Mouse (Mus musculus): ENCODE measurements around the gene Cntfr. TPM values are rescaled to one million over a fixed set of nuclear protein-coding genes. Genes with fewer than 3 reads are reported as not detected.

Cntfr gene
- total RNA-seq, 4 experiments from 2014 or later = 2.2 to 5.3 (median 4.9) TPM

GRCm38 (mm10) chr4:41615661-41616599 lies 81.0 kb downstream of the Cntfr start:
- no peak for DNase-seq (ENCODE audit: low spot score)

GRCm38 (mm10) chr4:41614156-41614555 lies 82.7 kb downstream of the Cntfr start:
- peak; percentile 82 for DNase-seq (ENCODE audit: low spot score)

- no peak for DNase-seq (ENCODE audit: low spot score)
These were observed 84.7 kb downstream of the Cntfr start for GRCm38 (mm10) chr4:41612166-41612565.

GRCm38 (mm10) chr4:41610594-41610980 lies 86.3 kb downstream of the Cntfr start:
- no peak for DNase-seq (ENCODE audit: low spot score)

- DNase-seq (ENCODE audit: low spot score) = no peak
These were observed 87.0 kb downstream of the Cntfr start for GRCm38 (mm10) chr4:41609681-41610593.

Other genes starting within 250 kb of the Cntfr start
- under 1 TPM; 0.22 to 0.63 (median 0.43) TPM for gene Kif24, start 232.2 kb downstream of the Cntfr start, total RNA-seq (2022)
- 10 to 100 TPM; 32.9 to 48.6 (median 39.2) TPM for gene Nudt2, start 231.9 kb downstream of the Cntfr start, total RNA-seq (2022)
- gene AI464131, start 194.0 kb downstream of the Cntfr start, total RNA-seq (2022) = 10 to 100 TPM; 12.6 to 16.0 (median 13.7) TPM
- gene 1110017D15Rik, start 179.8 kb downstream of the Cntfr start, total RNA-seq (2022) = under 1 TPM in 1 of 4 experiments, not detected in 3; 0.41 TPM
- gene Fam219a, start 127.6 kb downstream of the Cntfr start, total RNA-seq (2022) = 10 to 100 TPM; 12.3 to 16.5 (median 14.1) TPM
- gene Dnaic1, start 127.3 kb downstream of the Cntfr start, total RNA-seq (2022) = 1 to 10 TPM; 1.7 to 6.2 (median 3.5) TPM
- 10 to 100 TPM in 2 of 4 experiments, 1 to 10 TPM in 2; 8.9 to 13.9 (median 11.1) TPM for gene Enho, start 56.8 kb downstream of the Cntfr start, total RNA-seq (2022)
- 100 to 1,000 TPM in 3 of 4 experiments, 10 to 100 TPM in 1; 95.9 to 110 (median 104) TPM for gene Il11ra1, start 2.9 kb upstream of the Cntfr start, total RNA-seq (2022)
- gene Rpp25l, start 16.4 kb upstream of the Cntfr start, total RNA-seq (2022) = 10 to 100 TPM; 29.7 to 35.8 (median 33.3) TPM
- gene Dctn3, start 26.1 kb upstream of the Cntfr start, total RNA-seq (2022) = 10 to 100 TPM; 69.4 to 71.8 (median 70.7) TPM
- not detected for gene Arid3c, start 34.1 kb upstream of the Cntfr start, total RNA-seq (2022)
- 10 to 100 TPM; 52.6 to 60.5 (median 58.6) TPM for gene Galt, start 58.1 kb upstream of the Cntfr start, total RNA-seq (2022)
- 10 to 100 TPM; 20.9 to 23.8 (median 21.7) TPM for gene Sigmar1, start 59.1 kb upstream of the Cntfr start, total RNA-seq (2022)
- gene Ccl27a, start 77.2 kb upstream of the Cntfr start, total RNA-seq (2022) = 10 to 100 TPM; 12.3 to 19.6 (median 14.5) TPM
- not detected for gene Gm21541, start 206.5 kb upstream of the Cntfr start, total RNA-seq (2022)
- gene Gm20878, start 244.5 kb upstream of the Cntfr start, total RNA-seq (2022) = under 1 TPM in 3 of 4 experiments, not detected in 1; 0.63 to 0.86 (median 0.73) TPM